Mouse (Mus musculus) monocyte, adult 5-6 weeks (primary cell): Measurements from ENCODE around the gene Mn1. TPM values are rescaled to one million over a fixed set of nuclear protein-coding genes. Genes with fewer than 3 reads are reported as not detected.

Experiments
- ATAC-seq: fragments of 153-309, 156-312 bp; replicated peaks from 2 replicates; pipeline ENCODE4 v1.8.0; 2017; ENCODE audit warnings: mild to moderate bottlenecking; ENCODE audit not compliant: low TSS enrichment, insufficient number of reproducible peaks, severe bottlenecking, poor library complexity, low FRiP score
- total RNA-seq: library from RNA; stranded (forward); fragments of 200-1000, 200-491, 200-594 nt; gene quantifications from 3 replicates; pipeline ENCODE4 v1.2.3, GENCODE M21; 2017

Gene Mn1
- total RNA-seq, result 0.19 TPM in 1 of 3 replicates, not detected in the others

- ATAC-seq, result no peak
These were observed at the start of gene Mn1 for GRCm38 (mm10) chr5:111416591-111417374. Mn1 (plus strand) TSS chr5:111417362.

DNA sequence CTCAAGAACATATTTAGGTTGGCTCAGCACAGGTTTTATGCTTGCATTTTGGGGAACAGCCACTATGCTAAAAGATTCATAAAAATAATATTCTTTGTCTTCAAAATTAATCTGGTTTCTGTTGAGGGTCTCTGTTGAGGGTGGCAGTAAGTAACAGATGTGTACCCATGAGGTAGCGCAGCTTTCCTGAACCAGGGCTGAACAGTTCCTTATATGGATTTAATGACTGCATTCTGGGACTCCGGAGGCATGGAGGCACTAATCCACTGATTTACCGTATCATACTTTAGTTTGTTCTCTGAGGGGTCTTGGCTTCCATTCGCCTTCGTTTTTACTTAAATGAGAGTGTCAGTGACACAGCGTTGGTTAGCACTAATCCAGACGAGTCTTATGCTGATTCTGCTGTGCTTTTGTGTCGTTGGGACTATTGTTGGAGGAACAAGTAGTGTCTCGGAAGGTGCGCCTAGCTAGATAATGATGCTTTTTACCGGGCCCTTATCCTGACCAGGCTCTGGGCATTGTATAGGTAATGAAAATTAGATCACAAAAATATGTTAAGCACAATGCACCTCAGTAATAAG, 49.1 kb upstream of the Mn1 start:
- no peak for ATAC-seq

- ATAC-seq, result no peak
These were observed 48.6 kb upstream of the Mn1 start for GRCm38 (mm10) chr5:111368576-111368975.

DNA sequence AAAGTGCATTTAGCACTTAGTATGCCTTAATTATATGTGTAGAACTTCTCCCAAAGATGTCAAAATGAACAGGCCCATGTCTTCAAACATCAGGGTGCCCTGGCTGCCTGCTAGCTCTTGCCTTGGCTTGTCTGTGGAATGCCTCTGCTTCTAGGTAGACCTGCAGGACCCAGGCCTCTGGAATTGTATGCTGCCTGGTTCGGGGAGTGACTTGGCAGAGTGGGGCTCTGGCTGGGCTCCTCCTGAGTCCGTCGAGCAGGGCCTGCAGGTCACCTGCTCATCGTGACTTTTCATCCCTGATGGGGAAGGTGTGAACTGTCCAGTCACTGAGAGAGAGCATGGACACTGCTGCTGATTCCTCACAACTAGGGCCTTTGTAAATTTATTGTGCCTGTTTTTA, 41.5 kb upstream of the Mn1 start:
- ATAC-seq, result no peak

DNA sequence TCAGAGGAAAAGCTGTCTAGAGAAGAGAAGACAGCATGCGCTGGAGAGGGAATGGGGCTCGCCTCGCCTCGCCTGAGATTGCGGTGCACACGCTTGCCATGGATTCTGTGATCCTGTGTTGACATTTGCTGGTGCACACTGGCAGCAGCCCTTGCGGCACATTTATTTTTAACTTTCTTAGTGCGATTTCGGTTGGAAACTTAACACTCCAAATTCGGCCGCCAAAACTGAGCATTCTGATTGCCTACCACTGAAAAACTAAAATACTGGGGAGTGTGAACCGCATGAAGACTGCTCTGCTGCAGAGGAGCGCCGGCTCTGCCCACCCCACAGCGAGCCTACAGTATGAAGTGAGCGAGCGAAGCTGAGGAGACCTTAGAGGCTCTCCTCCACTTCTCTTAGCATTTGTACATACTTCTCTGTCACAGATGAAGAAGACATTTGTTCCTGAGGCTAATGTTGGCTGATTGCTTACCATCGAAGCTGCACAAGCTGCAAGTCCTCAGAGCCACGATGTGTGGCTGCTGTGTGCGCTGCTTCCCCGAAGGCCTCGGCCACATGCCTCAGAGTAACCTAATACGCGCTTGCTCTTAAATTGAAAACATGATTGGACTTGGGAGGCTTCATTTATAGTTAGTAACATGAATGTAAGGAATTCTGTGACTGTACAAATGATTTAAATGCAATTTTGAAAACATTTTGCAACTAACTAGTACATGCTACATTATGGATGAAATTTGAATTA, 40.7 kb upstream of the Mn1 start:
- ATAC-seq, result no peak

- no peak for ATAC-seq
These were observed 38.8 kb upstream of the Mn1 start for GRCm38 (mm10) chr5:111378126-111378993.

- ATAC-seq, result no peak
These were observed 33.8 kb upstream of the Mn1 start for GRCm38 (mm10) chr5:111383335-111383734.

DNA sequence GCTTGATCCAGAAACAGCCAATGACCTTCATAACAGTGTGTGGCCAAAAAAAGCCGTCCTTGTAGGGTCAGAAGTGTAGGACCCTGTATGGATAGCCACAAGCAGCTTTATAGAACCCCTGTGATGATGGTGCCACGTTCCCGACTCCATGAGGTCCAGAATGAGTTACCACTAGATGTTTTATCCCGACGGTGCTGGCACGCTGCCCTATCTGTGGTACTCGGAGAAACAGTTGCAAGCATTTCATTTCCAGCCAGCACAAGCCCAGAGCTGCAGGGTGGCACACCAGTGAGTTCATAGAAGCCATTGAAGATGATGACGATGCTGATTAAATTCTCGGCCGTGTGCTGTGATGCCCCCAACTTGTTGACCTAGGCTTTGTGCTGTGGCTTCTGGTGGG, 26.3 kb upstream of the Mn1 start:
- ATAC-seq, result no peak

DNA sequence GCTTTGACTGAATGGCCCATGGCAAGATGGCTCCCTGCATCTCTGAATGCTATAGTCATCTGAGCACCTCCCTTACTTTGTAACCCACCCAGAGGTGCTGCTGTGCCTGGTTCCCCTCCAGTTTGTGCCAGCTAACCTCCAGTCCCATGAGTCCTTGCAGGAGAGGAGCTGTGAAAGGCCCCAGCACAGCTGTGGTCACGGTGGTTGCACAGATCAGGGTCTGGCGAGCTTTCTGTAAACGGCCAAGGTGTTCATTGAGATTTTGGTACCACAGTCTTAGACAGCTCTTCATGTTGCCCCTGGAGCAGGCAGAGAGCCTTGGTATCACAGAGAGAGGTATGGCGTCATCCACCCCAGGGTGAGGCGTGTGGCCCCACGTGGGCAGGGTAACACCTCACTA, 25.7 kb upstream of the Mn1 start:
- ATAC-seq, result no peak

DNA sequence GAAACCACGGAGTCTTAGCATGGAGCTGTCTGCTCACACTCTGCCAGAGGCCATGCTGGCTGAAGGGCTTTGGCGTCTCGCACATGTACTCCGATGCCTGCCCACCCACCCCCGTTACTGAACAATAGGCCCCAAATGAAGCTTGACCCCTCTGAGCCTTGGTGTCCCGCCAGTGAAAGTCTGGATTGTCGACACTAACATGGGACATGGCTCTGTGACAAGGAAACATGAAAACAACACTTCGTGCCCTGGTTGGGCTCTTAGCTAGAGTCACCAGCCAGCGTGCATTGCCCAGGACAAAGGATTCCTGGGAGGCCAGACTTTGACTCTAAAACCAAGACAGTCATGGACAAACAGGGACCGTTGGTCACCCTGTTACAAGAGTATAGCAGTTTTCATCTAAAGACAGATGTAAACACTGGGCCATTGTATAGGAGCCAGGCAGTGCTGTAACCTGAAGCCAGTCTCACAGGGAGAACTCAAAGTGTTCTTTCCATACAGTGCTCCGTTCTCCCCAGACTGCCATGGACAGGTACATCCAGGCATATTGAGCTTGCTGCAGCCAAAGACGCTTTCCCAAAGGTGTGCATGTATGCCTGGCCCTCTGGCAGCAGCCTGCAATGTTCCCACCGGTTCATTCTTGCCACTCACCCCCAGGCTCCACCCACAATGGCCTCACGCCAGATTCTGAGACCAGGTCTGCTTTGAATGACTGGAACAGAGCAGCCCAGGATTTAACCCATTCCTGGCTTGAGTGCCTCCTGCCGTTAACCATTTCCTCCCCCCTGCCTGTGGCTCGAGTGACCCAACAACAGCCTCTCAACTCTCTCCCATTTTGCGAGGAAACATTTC, 23.6 kb upstream of the Mn1 start:
- ATAC-seq, result no peak

- ATAC-seq, result no peak
These were observed 22.7 kb upstream of the Mn1 start for GRCm38 (mm10) chr5:111394198-111395053.

- no peak for ATAC-seq
These were observed 21.4 kb upstream of the Mn1 start for GRCm38 (mm10) chr5:111395771-111396170.

DNA sequence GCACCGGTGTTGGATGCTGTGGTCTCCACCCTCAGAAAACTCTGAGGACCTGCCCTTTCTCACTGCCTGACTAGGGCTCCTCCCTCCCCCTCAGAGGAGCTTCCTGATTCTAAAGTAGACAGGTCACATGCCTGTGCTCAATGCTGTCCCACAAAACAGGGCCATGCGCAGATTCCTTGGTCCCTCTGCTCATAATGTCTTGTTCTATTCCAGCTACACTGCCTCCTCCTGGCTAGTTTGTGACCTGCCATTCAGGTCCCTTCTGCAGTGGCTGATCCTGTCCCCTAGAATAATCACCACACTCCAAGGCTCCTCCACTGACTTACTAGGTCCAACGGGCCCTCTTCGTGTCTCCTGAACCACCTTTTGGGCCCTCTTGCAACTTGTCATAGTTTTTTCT, 21.0 kb upstream of the Mn1 start:
- no peak for ATAC-seq

DNA sequence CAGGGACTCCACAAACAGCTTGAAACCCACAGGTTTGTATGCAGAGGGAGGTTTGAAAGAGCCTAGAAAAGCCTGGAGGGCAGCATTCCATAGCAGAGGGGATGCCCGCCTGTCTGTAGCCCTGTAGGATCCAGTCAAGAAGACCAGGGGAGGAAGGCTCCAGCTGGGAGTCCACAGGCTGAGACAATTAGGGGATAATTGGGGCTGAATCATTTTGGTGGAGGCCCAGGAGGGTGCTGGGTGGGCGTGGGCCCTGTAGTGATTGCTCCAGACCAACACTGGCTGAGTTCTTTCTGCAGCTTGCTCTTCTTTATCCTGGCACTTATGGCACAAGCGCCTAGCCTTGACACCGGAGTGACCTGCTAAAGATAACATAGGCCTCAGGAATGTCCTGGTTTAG, 18.7 kb upstream of the Mn1 start:
- ATAC-seq, result no peak

GRCm38 (mm10) chr5:111399271-111399670, 17.9 kb upstream of the Mn1 start:
- no peak for ATAC-seq

DNA sequence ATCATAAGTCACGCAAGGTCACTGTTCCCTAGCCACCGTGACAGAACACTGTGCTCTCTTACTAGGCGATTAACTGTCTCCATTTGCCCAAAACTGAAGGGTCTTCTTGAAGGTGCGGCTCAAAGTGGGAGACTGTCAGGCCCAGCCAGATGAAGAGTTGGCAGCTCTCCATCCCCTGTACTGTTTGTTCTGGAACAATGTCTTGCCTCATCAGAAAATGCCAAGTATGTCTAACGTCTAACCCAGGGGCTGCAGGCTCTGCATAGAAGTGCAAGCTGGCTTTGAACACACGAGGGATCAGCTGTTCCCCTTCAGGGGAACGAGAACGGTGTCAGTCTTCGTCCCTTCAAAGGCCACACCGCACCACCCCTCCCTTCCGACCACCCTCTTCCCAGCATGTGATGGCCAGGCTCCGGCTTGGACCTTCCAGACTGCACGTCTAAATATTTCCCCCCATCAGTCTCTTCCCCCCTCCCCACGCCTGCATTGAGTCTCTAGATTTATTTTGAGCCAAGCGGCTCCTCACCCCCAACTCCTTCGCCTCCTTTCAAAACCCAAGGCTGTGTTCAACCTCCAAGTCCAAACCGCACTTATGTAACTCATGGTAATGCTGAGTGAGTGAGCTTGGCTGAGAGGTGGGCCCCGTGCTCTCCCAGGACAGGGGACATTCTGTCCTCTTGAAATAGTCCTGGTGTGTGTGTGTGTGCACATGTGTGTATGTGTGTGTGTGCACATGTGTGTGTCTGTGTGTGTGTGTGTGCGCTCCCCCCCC, 15.1 kb upstream of the Mn1 start:
- ATAC-seq, result no peak

- no peak for ATAC-seq
These were observed 14.5 kb upstream of the Mn1 start for GRCm38 (mm10) chr5:111402651-111402996.
